Mouse (Mus musculus) cortical plate, adult 2 months (tissue): ENCODE data around the gene Pdzrn3. TPM values are rescaled to one million over a fixed set of nuclear protein-coding genes. Genes with fewer than 3 reads are reported as not detected.

Experiments used
- H3K27ac ChIP-seq: fragments of 200-500 bp; 2 replicates; pipeline ENCODE4 v1.5.1; 2012; ENCODE audit warnings: low read length, control low read depth, inconsistent platforms; ENCODE audit not compliant: insufficient read depth
- H3K4me1 ChIP-seq: fragments of 200-500 bp; 2 replicates; pipeline ENCODE4 v1.6.1; 2011; ENCODE audit warnings: low read length; ENCODE audit not compliant: control insufficient read depth, insufficient read depth
- H3K4me3 ChIP-seq: fragments of 200-500 bp; 2 replicates; pipeline ENCODE4 v1.5.1; 2011; ENCODE audit warnings: mild to moderate bottlenecking, low read length, control low read depth; ENCODE audit not compliant: insufficient read depth
- CTCF ChIP-seq: fragments of 200-500 bp; IDR thresholded peaks from 2 replicates; pipeline ENCODE4 v1.5.1; 2011; ENCODE audit warnings: mild to moderate bottlenecking, control low read depth, low read length; ENCODE audit not compliant: insufficient read depth; ENCODE audit errors: extremely low read depth
- POLR2A ChIP-seq: fragments of 200-500 bp; IDR thresholded peaks from 2 replicates; pipeline ENCODE4 v1.6.1; 2011; ENCODE audit warnings: mild to moderate bottlenecking, low read length, control low read depth; ENCODE audit not compliant: insufficient read depth; ENCODE audit errors: extremely low read depth
- polyA plus RNA-seq: library from polyadenylated mRNA; depleted of rRNA; stranded (reverse); fragments of >200 nt; gene quantifications from 2 replicates; pipeline ENCODE4 v1.2.3, GENCODE M21; 2012

Pdzrn3 gene
- polyA plus RNA-seq, 1 experiment, result 32.3 TPM

- TF ChIP-seq CTCF (no peak), POLR2A (no peak)
- Histone ChIP-seq H3K4me1 (peaks cover 2% of the 10 kb centered on the region), H3K27ac (no peak overlapping the region), H3K4me3 (no peak overlapping the region)
These were observed 66.3 kb downstream of the Pdzrn3 start for GRCm38 (mm10) chr6:101311446-101311845.

GRCm38 (mm10) chr6:101310491-101310890 is 67.2 kb downstream of the Pdzrn3 start:
- H3K4me3 ChIP-seq, result no peak overlapping the region
- peaks cover 2% of the 10 kb centered on the region for H3K4me1 ChIP-seq
- H3K27ac ChIP-seq, result no peak overlapping the region
- no peak for TF ChIP-seq POLR2A
- TF ChIP-seq CTCF, result no peak

DNA sequence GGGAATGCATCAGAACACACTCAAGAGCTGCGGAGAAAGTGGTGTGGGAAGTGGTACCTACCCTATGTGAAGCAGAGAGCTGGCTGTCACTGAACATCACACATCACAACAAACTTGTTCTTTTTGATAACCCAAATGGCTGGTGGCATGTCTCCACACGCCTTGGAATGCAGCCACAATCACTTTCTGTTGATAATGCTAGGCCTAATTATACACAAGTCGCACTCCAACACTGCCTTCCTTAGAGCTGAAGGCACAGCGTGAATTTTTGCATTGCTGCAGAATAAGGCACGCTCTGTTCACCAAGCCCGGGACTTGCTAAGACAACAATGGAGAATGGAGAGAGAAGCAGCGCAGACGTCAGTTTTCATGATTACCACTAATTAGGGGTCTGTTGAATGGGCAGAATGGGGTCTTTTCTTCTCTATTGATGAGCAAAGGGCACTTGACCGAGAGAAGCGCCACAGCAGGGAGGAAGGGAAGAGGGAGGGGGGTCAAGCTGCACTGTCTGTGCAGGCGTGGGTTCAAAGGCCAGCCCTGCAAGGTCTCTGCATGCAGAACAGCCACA is 69.6 kb downstream of the Pdzrn3 start:
- H3K27ac ChIP-seq, result no peak overlapping the region
- no peak for TF ChIP-seq POLR2A
- TF ChIP-seq CTCF, result no peak

GRCm38 (mm10) chr6:101306834-101307233 is 70.9 kb downstream of the Pdzrn3 start:
- Histone ChIP-seq H3K4me1 (peaks cover 6% of the 10 kb centered on the region), H3K4me3 (no peak overlapping the region), H3K27ac (no peak overlapping the region)
- no peak for TF ChIP-seq CTCF
- TF ChIP-seq POLR2A, result no peak

More for the DNA sequence above, 69.6 kb downstream of the Pdzrn3 start:
- H3K4me1 ChIP-seq, result peaks cover 6% of the 10 kb centered on the region
- H3K4me3 ChIP-seq, result no peak overlapping the region

DNA sequence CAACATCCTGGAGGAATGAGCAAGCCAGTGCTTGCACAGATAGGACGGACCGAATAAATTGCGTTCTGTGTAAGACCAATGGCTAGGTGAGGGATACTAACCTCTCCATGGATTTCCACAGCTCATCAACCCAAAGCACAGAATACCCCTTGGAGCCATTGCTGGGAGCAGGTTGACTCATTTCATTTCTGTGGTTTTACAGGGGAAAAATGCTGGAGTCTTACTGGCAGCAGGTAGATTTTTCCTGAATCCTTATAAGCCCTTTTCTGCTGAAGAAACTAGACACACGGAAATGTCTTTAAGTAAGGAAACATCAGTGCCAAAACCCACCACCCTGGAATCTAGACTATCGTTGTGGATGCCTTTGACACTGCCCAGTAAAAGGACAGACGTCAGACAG is 72.2 kb downstream of the Pdzrn3 start:
- Histone ChIP-seq H3K4me3 (no peak overlapping the region), H3K27ac (no peak overlapping the region), H3K4me1 (peaks cover 5% of the 10 kb centered on the region)
- TF ChIP-seq POLR2A, result no peak
- TF ChIP-seq CTCF, result no peak

GRCm38 (mm10) chr6:101303959-101304738 is 73.5 kb downstream of the Pdzrn3 start:
- Histone ChIP-seq H3K27ac (no peak overlapping the region), H3K4me3 (no peak overlapping the region), H3K4me1 (peaks cover 3% of the 10 kb centered on the region; the same call in 1 of the 2 replicates)
- TF ChIP-seq POLR2A (no peak), CTCF (no peak)

DNA sequence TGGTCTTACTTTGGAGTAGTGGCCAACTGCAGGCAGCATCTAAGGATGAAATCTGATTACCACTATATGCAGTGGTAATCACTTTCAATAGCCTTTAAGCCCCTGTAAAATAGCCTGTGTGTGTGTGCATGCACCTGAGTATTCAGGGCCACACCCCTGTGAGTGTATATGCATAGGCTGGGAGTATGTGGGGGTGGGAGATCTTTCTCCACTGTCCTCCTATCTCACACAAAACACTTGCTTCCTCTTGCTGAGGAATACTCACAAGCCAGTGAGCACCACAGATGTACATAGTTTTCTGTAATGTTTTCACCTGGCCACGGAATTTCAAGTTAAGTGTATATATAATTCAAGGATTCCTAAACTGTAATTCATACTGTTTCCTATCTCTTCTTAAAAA is 74.2 kb downstream of the Pdzrn3 start:
- TF ChIP-seq POLR2A, result no peak
- no peak for TF ChIP-seq CTCF
- no peak overlapping the region for H3K4me3 ChIP-seq
- peaks cover 3% of the 10 kb centered on the region; the same call in 1 of the 2 replicates for H3K4me1 ChIP-seq
- no peak overlapping the region for H3K27ac ChIP-seq

DNA sequence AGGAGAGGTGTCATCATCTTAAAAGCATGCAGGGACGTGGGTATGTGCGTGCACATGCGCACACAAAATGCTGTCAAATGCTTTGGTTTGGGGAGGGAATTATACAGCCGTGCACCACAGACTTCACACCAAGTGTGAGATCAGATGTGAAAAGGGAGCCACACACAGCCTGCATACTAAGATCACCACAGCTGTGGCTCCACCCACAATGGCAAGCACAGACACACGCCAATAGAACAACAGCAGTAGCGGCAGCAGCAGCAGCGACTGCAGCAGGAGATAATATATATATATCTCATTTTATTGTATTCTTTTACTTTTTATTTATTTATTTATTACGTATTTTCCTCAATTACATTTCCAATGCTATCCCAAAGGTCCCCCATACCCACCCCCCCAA is 76.5 kb downstream of the Pdzrn3 start:
- H3K27ac ChIP-seq, result no peak overlapping the region

DNA sequence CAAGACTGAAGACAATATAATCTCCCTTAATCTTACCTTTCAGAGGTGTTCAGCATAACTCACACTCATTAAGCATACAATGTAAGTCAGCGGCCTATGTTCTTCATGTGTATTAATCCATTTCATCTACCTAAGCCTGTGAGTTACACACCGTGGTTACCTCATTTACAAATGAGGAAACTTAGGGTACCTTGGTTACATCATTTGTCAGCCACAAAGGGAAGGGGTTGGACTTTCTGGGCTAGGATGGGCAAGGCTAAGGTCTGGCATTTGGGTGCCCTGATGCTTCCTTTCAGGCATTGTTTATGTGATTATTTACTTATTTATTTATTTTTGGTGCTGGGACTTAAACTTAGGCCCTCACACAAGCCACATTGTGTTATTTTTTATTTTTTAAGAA is 78.3 kb downstream of the Pdzrn3 start:
- Histone ChIP-seq H3K27ac (no peak overlapping the region), H3K4me1 (peaks cover under 1% of the 10 kb centered on the region; the same call in 1 of the 2 replicates), H3K4me3 (no peak overlapping the region)
- no peak for TF ChIP-seq CTCF
- TF ChIP-seq POLR2A, result no peak

More for the DNA sequence above, 76.5 kb downstream of the Pdzrn3 start:
- Histone ChIP-seq H3K4me1 (peaks cover 3% of the 10 kb centered on the region; the same call in 1 of the 2 replicates), H3K4me3 (no peak overlapping the region)
- TF ChIP-seq POLR2A (no peak), CTCF (no peak)
